Mouse (Mus musculus) lung, adult 2 months (tissue): ENCODE measurements around the gene Rdh16f2.

Experiments
- CTCF ChIP-seq: fragments of 200-500 bp; IDR thresholded peaks from 2 replicates; pipeline ENCODE4 v1.5.1; 2011; ENCODE audit warnings: mild to moderate bottlenecking, low read length, control low read depth; ENCODE audit not compliant: insufficient read depth
- POLR2A ChIP-seq: fragments of 200-500 bp; IDR thresholded peaks from 2 replicates; pipeline ENCODE4 v1.6.1; 2011; ENCODE audit warnings: low read depth, mild to moderate bottlenecking, control low read depth, low read length, borderline replicate concordance; ENCODE audit errors: extremely low read depth

- TF ChIP-seq CTCF (no peak), POLR2A (no peak)
Measured at GRCm38 (mm10) chr10:127878262-127879057, 12.2 kb downstream of the Rdh16f2 start.
